Mouse (Mus musculus) cortical plate, adult 2 months (tissue): Measurements from ENCODE around the gene Olfr622.

Experiments used
- CTCF ChIP-seq: fragments of 200-500 bp; IDR thresholded peaks from 2 replicates; pipeline ENCODE4 v1.5.1; 2011; ENCODE audit warnings: mild to moderate bottlenecking, control low read depth, low read length; ENCODE audit not compliant: insufficient read depth; ENCODE audit errors: extremely low read depth
- POLR2A ChIP-seq: fragments of 200-500 bp; IDR thresholded peaks from 2 replicates; pipeline ENCODE4 v1.6.1; 2011; ENCODE audit warnings: mild to moderate bottlenecking, low read length, control low read depth; ENCODE audit not compliant: insufficient read depth; ENCODE audit errors: extremely low read depth

- TF ChIP-seq CTCF (no peak), POLR2A (no peak)
These were observed 39.9 kb upstream of the Olfr622 start, which contains the start of gene Olfr625-ps1 for GRCm38 (mm10) chr7:103682420-103682819.
